Mouse (Mus musculus) kidney, postnatal 4 days (tissue): Measurements from ENCODE around the gene Tbc1d2b.

Experiments used
- DNase-seq, 2 experiments: peaks; one replicate each; pipeline ENCODE4 v3.0.0; 2021; ENCODE audit warnings: mixed read lengths in 2 of 2

Gene Tbc1d2b

GRCm38 (mm10) chr9:90270193-90270943 lies at the start of gene Tbc1d2b:
Gene Tbc1d2b, minus strand, starts transcription at chr9:90270804.
- DNase-seq: peak; percentile 77 to 84

- DNase-seq: no peak
Observed at GRCm38 (mm10) chr9:90316300-90316699, 45.7 kb upstream of the Tbc1d2b start.

- no peak for DNase-seq
Observed at GRCm38 (mm10) chr9:90315662-90316061, 45.1 kb upstream of the Tbc1d2b start.

- no peak for DNase-seq
Observed at GRCm38 (mm10) chr9:90304254-90304653, 33.6 kb upstream of the Tbc1d2b start.

GRCm38 (mm10) chr9:90303101-90303835 lies 32.7 kb upstream of the Tbc1d2b start:
- no peak for DNase-seq

- DNase-seq: no peak
Observed at GRCm38 (mm10) chr9:90302670-90303069, 32.1 kb upstream of the Tbc1d2b start.

- DNase-seq: no peak
Observed at GRCm38 (mm10) chr9:90301081-90301688, 30.6 kb upstream of the Tbc1d2b start.

GRCm38 (mm10) chr9:90297637-90298036 lies 27.0 kb upstream of the Tbc1d2b start:
- no peak for DNase-seq

- DNase-seq: no peak
Observed at GRCm38 (mm10) chr9:90293641-90294398, 23.2 kb upstream of the Tbc1d2b start.

- DNase-seq: no peak
Observed at GRCm38 (mm10) chr9:90278397-90278796, 7.8 kb upstream of the Tbc1d2b start.

GRCm38 (mm10) chr9:90277884-90278283 lies 7.3 kb upstream of the Tbc1d2b start:
- no peak for DNase-seq

GRCm38 (mm10) chr9:90276779-90277178 lies 6.2 kb upstream of the Tbc1d2b start:
- DNase-seq: no peak

GRCm38 (mm10) chr9:90275906-90276305 lies 5.3 kb upstream of the Tbc1d2b start:
- DNase-seq: no peak

- no peak for DNase-seq
Observed at GRCm38 (mm10) chr9:90275500-90275899, 4.9 kb upstream of the Tbc1d2b start.

GRCm38 (mm10) chr9:90274516-90274915 lies 3.9 kb upstream of the Tbc1d2b start:
- DNase-seq: no peak

GRCm38 (mm10) chr9:90272346-90272745 lies 1.7 kb upstream of the Tbc1d2b start:
- no peak for DNase-seq

GRCm38 (mm10) chr9:90271541-90272090 lies 1.0 kb upstream of the Tbc1d2b start:
- DNase-seq: no peak

GRCm38 (mm10) chr9:90270944-90271295 lies 316 bp upstream of the Tbc1d2b start:
- peak in 1 of 2 experiments; percentile 25 for DNase-seq

GRCm38 (mm10) chr9:90269011-90269681 lies 1.5 kb downstream of the Tbc1d2b start:
- DNase-seq: peak; percentile 71 to 80

- no peak for DNase-seq
Observed at GRCm38 (mm10) chr9:90266926-90267325, 3.7 kb downstream of the Tbc1d2b start.

GRCm38 (mm10) chr9:90266059-90266458 lies 4.5 kb downstream of the Tbc1d2b start:
- DNase-seq: no peak
